Mouse (Mus musculus): ENCODE data around the gene Tcf7l1. TPM values are rescaled to one million over a fixed set of nuclear protein-coding genes. Genes with fewer than 3 reads are reported as not detected.

Tcf7l1 gene
- polyA plus RNA-seq, 1 experiment from 2014 or later, result 31.5 TPM

GRCm38 (mm10) chr6:72630961-72631360 is 158.1 kb downstream of the Tcf7l1 start:
- no peak for ATAC-seq (ENCODE audit: low FRiP score, low TSS enrichment)
- 84% methylated on average over 14 of the region's 14 CpGs for WGBS
- Histone ChIP-seq H3K36me3 (ENCODE audit: insufficient read depth, low read length) (peaks cover 29% of the 10 kb centered on the region), H3K27me3 (ENCODE audit: insufficient read depth, low read length) (no peaks in the 10 kb centered on the region), H3K4me1 (ENCODE audit: insufficient read depth, low read length) (no peaks in the 10 kb centered on the region), H3K4me2 (replicated peaks; ENCODE audit: low read depth, low read length) (no peak overlapping the region), H3K9me3 (ENCODE audit: low read length) (no peaks in the 10 kb centered on the region), H3K9ac (replicated peaks; ENCODE audit: low read length) (no peak overlapping the region), H3K4me3 (ENCODE audit: low read length) (no peak overlapping the region), H3K27ac (ENCODE audit: low read length) (no peak overlapping the region)

- no peak overlapping the region for H3K4me2 ChIP-seq (replicated peaks; ENCODE audit: low read depth, low read length)
- H3K9me3 ChIP-seq (ENCODE audit: low read length), result no peaks in the 10 kb centered on the region
- no peak overlapping the region for H3K9ac ChIP-seq (replicated peaks; ENCODE audit: low read length)
- no peak for ATAC-seq (ENCODE audit: low FRiP score, low TSS enrichment)
- H3K36me3 ChIP-seq (ENCODE audit: insufficient read depth, low read length), result peaks cover 29% of the 10 kb centered on the region
- H3K4me1 ChIP-seq (ENCODE audit: insufficient read depth, low read length), result no peaks in the 10 kb centered on the region
- H3K27ac ChIP-seq (ENCODE audit: low read length), result no peak overlapping the region
- no peaks in the 10 kb centered on the region for H3K27me3 ChIP-seq (ENCODE audit: insufficient read depth, low read length)
- no peak overlapping the region for H3K4me3 ChIP-seq (ENCODE audit: low read length)
- 82% methylated on average over 2 of the region's 2 CpGs for WGBS
Observed at GRCm38 (mm10) chr6:72630370-72630769, 158.7 kb downstream of the Tcf7l1 start.

DNA sequence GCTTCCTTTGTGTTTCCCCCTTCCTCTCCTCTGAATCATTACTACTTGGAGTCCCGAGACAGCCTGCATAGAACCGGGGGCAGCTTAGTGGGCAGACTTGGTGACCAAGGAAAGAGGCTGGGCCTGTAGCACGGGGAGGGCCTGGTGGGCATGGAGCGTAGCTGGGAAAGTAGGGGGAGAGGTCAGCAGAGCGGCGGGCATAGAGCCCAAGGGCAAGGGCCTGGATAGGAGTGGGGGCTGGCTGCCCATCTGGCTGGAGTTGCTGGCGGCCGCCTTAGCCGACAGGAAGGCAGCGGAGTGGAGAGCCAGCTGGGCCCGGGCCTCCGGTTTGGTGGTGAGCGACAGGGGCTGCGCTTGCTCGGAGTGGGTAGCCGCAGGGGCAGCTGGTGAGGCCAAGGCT is 161.8 kb downstream of the Tcf7l1 start:
- ATAC-seq (ENCODE audit: low FRiP score, low TSS enrichment), result peak; percentile 84
- Histone ChIP-seq H3K27me3 (ENCODE audit: insufficient read depth, low read length) (no peaks in the 10 kb centered on the region), H3K27ac (ENCODE audit: low read length) (peak overlapping the region; percentile 74), H3K4me1 (ENCODE audit: insufficient read depth, low read length) (no peaks in the 10 kb centered on the region), H3K4me2 (replicated peaks; ENCODE audit: low read depth, low read length) (no peak overlapping the region), H3K9ac (replicated peaks; ENCODE audit: low read length) (peak overlapping the region; percentile 23; the same call in 1 of the 2 replicates), H3K36me3 (ENCODE audit: insufficient read depth, low read length) (peaks cover 27% of the 10 kb centered on the region), H3K4me3 (ENCODE audit: low read length) (no peak overlapping the region), H3K9me3 (ENCODE audit: low read length) (no peaks in the 10 kb centered on the region)
- 56% methylated on average over 16 of the region's 16 CpGs for WGBS

- no peak for ATAC-seq (ENCODE audit: low FRiP score, low TSS enrichment)
- Histone ChIP-seq H3K4me1 (ENCODE audit: insufficient read depth, low read length) (no peaks in the 10 kb centered on the region), H3K9ac (replicated peaks; ENCODE audit: low read length) (no peak overlapping the region), H3K27ac (ENCODE audit: low read length) (peak overlapping the region; percentile 74), H3K36me3 (ENCODE audit: insufficient read depth, low read length) (peaks cover 27% of the 10 kb centered on the region), H3K4me2 (replicated peaks; ENCODE audit: low read depth, low read length) (no peak overlapping the region), H3K9me3 (ENCODE audit: low read length) (no peaks in the 10 kb centered on the region), H3K4me3 (ENCODE audit: low read length) (no peak overlapping the region), H3K27me3 (ENCODE audit: insufficient read depth, low read length) (no peaks in the 10 kb centered on the region)
- 90% methylated on average over 7 of the region's 7 CpGs for WGBS
Observed at GRCm38 (mm10) chr6:72626391-72626790, 162.7 kb downstream of the Tcf7l1 start.

DNA sequence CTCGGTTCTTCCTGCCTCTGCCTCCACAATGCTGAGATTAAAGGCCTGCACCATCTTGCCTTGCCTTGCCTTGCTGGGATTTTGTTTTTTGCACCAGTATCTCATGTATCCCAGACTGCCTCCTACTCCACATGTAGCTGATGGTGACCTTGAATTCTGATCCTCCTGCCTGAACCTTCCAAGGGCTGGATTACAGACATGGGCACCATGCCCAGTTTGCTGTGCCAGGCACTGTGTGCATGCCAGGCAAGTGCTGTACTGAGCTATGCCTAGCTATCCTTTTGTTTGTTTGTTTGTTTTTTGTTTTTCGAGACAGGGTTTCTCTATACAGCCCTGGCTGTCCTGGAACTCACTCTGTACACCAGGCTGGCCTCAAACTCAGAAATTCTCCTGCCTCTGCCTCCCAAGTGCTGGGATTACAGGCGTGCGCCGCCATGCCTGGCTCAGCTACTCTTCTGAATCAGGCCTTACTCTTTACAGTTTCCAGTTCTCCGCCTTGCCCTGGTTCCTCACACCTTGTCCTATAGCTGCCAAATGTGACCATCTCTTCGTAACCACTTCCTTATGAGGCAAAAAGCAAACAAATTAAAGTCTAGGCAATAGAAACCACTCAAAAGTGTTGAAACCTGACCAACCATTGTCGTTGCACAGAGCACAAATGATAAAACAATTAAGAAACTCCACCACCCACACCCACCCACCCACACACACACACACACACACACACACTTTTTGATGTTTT is 165.2 kb downstream of the Tcf7l1 start:
- WGBS, result 92% methylated on average over 8 of the region's 8 CpGs
- peaks cover 8% of the 10 kb centered on the region; the same call in 1 of the 2 replicates for H3K36me3 ChIP-seq (ENCODE audit: insufficient read depth, low read length)

GRCm38 (mm10) chr6:72622917-72623316 is 166.1 kb downstream of the Tcf7l1 start:
- Histone ChIP-seq H3K36me3 (ENCODE audit: insufficient read depth, low read length) (peaks cover 8% of the 10 kb centered on the region; the same call in 1 of the 2 replicates), H3K9me3 (ENCODE audit: low read length) (no peaks in the 10 kb centered on the region), H3K9ac (replicated peaks; ENCODE audit: low read length) (no peak overlapping the region), H3K4me1 (ENCODE audit: insufficient read depth, low read length) (peaks cover 12% of the 10 kb centered on the region; the same call in 1 of the 2 replicates), H3K27ac (ENCODE audit: low read length) (no peak overlapping the region), H3K27me3 (ENCODE audit: insufficient read depth, low read length) (no peaks in the 10 kb centered on the region), H3K4me3 (ENCODE audit: low read length) (no peak overlapping the region), H3K4me2 (replicated peaks; ENCODE audit: low read depth, low read length) (no peak overlapping the region)
- 35% methylated on average over 3 of the region's 3 CpGs for WGBS
- ATAC-seq (ENCODE audit: low FRiP score, low TSS enrichment), result no peak

More for the DNA sequence above, 165.2 kb downstream of the Tcf7l1 start:
- Histone ChIP-seq H3K27me3 (ENCODE audit: insufficient read depth, low read length) (no peaks in the 10 kb centered on the region), H3K4me2 (replicated peaks; ENCODE audit: low read depth, low read length) (no peak overlapping the region), H3K4me1 (ENCODE audit: insufficient read depth, low read length) (peaks cover 12% of the 10 kb centered on the region; the same call in 1 of the 2 replicates), H3K27ac (ENCODE audit: low read length) (no peak overlapping the region), H3K4me3 (ENCODE audit: low read length) (no peak overlapping the region), H3K9ac (replicated peaks; ENCODE audit: low read length) (no peak overlapping the region), H3K9me3 (ENCODE audit: low read length) (no peaks in the 10 kb centered on the region)
- no peak for ATAC-seq (ENCODE audit: low FRiP score, low TSS enrichment)

DNA sequence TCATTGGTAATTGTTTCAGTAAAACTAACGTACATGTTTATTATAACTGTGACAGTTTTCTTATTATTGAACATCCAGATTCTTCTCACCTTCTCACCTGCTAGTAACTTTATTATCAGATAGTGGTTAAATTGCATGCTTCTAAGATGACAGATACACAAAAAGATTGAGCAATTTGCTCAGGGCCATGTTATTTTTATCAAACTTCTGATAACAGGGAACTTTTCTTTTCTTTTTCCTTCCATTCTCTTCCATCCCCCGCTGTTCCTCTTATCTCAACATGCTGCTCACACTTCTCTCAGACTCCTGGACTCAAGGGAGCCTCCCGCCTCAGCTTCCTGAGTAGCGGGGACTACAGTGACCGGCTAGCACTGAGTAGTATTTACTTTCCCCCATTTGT is 168.1 kb downstream of the Tcf7l1 start:
- ATAC-seq (ENCODE audit: low FRiP score, low TSS enrichment), result no peak
- H3K9me3 ChIP-seq (ENCODE audit: low read length), result no peaks in the 10 kb centered on the region
- no peaks in the 10 kb centered on the region for H3K36me3 ChIP-seq (ENCODE audit: insufficient read depth, low read length)
- H3K9ac ChIP-seq (replicated peaks; ENCODE audit: low read length), result no peak overlapping the region
- no peak overlapping the region for H3K4me3 ChIP-seq (ENCODE audit: low read length)
- no peak overlapping the region for H3K27ac ChIP-seq (ENCODE audit: low read length)
- H3K4me1 ChIP-seq (ENCODE audit: insufficient read depth, low read length), result peaks cover 20% of the 10 kb centered on the region
- no peaks in the 10 kb centered on the region for H3K27me3 ChIP-seq (ENCODE audit: insufficient read depth, low read length)
- WGBS, result 84% methylated on average over 5 of the region's 5 CpGs
- no peak overlapping the region for H3K4me2 ChIP-seq (replicated peaks; ENCODE audit: low read depth, low read length)

DNA sequence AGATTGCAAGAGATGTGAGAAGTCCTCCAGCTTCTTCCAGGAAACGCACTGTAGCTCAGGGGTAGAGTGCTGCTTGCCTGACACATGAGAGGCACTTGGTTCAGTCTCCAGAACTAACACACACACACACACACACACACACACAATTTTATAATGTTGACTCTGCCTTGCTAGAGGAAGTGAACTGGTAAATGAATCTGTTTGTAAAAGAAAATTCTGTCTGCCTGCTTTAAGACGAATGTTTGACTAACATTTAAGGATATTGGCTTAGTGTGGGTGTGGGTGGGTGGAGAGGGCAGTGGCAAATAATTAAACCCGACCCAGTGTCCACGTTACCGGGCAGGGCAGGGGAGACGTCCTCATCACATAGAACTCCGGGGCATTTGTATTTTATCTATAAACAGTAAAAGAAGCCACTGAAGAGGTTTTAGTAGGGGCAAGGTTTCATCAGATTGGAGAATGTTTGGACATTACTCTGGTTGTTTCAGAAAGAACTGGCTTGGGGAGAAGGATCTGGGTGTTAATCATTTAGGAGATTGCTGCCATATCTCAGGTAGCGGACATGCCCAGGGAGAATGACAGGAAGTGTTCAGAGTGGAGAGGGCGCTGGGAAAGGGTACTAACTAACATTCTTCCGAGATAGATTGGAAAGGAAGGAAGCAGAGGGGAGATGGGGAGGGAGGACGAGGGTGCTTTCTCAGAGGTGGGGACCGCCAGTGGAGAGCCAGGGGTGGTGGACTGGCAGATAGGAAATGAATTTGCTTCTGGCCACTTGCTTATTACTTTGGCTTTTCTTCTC is 169.1 kb downstream of the Tcf7l1 start:
- peak overlapping the region; percentile 46 for H3K4me2 ChIP-seq (replicated peaks; ENCODE audit: low read depth, low read length)
- peak overlapping the region; percentile 13 for H3K9ac ChIP-seq (replicated peaks; ENCODE audit: low read length)
- peak overlapping the region; percentile 17; the same call in 1 of the 2 replicates for H3K4me3 ChIP-seq (ENCODE audit: low read length)
- no peaks in the 10 kb centered on the region for H3K36me3 ChIP-seq (ENCODE audit: insufficient read depth, low read length)
- 13% methylated on average over 12 of the region's 12 CpGs for WGBS
- peak overlapping the region; percentile 81 for H3K27ac ChIP-seq (ENCODE audit: low read length)
- H3K4me1 ChIP-seq (ENCODE audit: insufficient read depth, low read length), result peaks cover 29% of the 10 kb centered on the region
- no peak for ATAC-seq (ENCODE audit: low FRiP score, low TSS enrichment)
- no peaks in the 10 kb centered on the region for H3K27me3 ChIP-seq (ENCODE audit: insufficient read depth, low read length)
- no peaks in the 10 kb centered on the region for H3K9me3 ChIP-seq (ENCODE audit: low read length)

- ATAC-seq (ENCODE audit: low FRiP score, low TSS enrichment), result peak; percentile 97
- H3K9ac ChIP-seq (replicated peaks; ENCODE audit: low read length), result peak within 1 kb of the TSS; percentile 87
- whole genome bisulfite sequencing, result under 1% methylated on average over 39 of the region's 41 CpGs
Observed at GRCm38 (mm10) chr6:72616643-72617288, 172.3 kb downstream of the Tcf7l1 start, which contains the start of gene Tgoln1. Tgoln1 (minus strand) TSS chr6:72617000.

More at GRCm38 (mm10) chr6:72616643-72617288, 172.3 kb downstream of the Tcf7l1 start, which contains the start of gene Tgoln1:
- Histone ChIP-seq H3K36me3 (ENCODE audit: insufficient read depth, low read length) (peaks cover 13% of the 10 kb centered on the region), H3K9me3 (ENCODE audit: low read length) (no peaks in the 10 kb centered on the region), H3K4me2 (replicated peaks; ENCODE audit: low read depth, low read length) (peak within 1 kb of the TSS; percentile 78), H3K27ac (ENCODE audit: low read length) (peak within 1 kb of the TSS; percentile 92), H3K4me3 (ENCODE audit: low read length) (peak within 1 kb of the TSS; percentile 77), H3K4me1 (ENCODE audit: insufficient read depth, low read length) (peaks cover 41% of the 10 kb centered on the region), H3K27me3 (ENCODE audit: insufficient read depth, low read length) (no peaks in the 10 kb centered on the region)
